Mouse (Mus musculus): ENCODE data around the gene Cdkal1.

GRCm38 (mm10) chr13:29235065-29235464 is 620.4 kb downstream of the Cdkal1 start:
- no peak for TF ChIP-seq CTCF (IDR thresholded peaks at IDR 0.05; ENCODE audit: extremely low read depth, insufficient read length, insufficient replicate concordance, low read depth, low read length)
- no peak for TF ChIP-seq POLR2A (IDR thresholded peaks at IDR 0.05; ENCODE audit: low read depth, low read length)

All from small intestine, adult 2 months (tissue).